Mouse (Mus musculus) neural tube, embryonic 11.5 days (tissue): ENCODE results near the gene Kin. TPM values are rescaled to one million over a fixed set of nuclear protein-coding genes. Genes with fewer than 3 reads are reported as not detected.

Source experiments
- polyA plus RNA-seq: library from polyadenylated mRNA; unstranded; fragments of >200 nt; fragmentation: Nextera tagmentation; extraction: Ambion mirVana; gene quantifications from 2 replicates; pipeline ENCODE4 v1.2.1, GENCODE M21; 2014

Gene Kin
- polyA plus RNA-seq, 1 experiment from 2014 or later, result 39.4 TPM

Other genes with a start within 250 kb of the Kin start
- 0.41 TPM in 1 of 2 replicates, not detected in the other for gene 4930412O13Rik, start 199.3 kb upstream of the Kin start, polyA plus RNA-seq
- not detected in 2 replicates for gene 9230102O04Rik, start 191.1 kb upstream of the Kin start, polyA plus RNA-seq
- 8.6 and 9.1 TPM in 2 replicates for gene Gata3, start 190.6 kb upstream of the Kin start, polyA plus RNA-seq
- 16.8 and 17.0 TPM in 2 replicates for gene Taf3, start 32.0 kb upstream of the Kin start, polyA plus RNA-seq
- 510 and 534 TPM in 2 replicates for gene Atp5c1, start 83 bp upstream of the Kin start, polyA plus RNA-seq
- gene Itih2, start 50.8 kb downstream of the Kin start, polyA plus RNA-seq, result 0.40 and 0.41 TPM in 2 replicates
- 4.9 and 5.0 TPM in 2 replicates for gene Itih5, start 73.0 kb downstream of the Kin start, polyA plus RNA-seq